Mouse (Mus musculus): ENCODE data around the gene Il16. TPM values are rescaled to one million over a fixed set of nuclear protein-coding genes. Genes with fewer than 3 reads are reported as not detected.

Gene Il16
- polyA plus RNA-seq, 1 experiment: 7.9 TPM

- no peak for DNase-seq (ENCODE audit: low spot score)
Observed at GRCm38 (mm10) chr7:83609891-83610290, 135.6 kb downstream of the Il16 start.

DNA sequence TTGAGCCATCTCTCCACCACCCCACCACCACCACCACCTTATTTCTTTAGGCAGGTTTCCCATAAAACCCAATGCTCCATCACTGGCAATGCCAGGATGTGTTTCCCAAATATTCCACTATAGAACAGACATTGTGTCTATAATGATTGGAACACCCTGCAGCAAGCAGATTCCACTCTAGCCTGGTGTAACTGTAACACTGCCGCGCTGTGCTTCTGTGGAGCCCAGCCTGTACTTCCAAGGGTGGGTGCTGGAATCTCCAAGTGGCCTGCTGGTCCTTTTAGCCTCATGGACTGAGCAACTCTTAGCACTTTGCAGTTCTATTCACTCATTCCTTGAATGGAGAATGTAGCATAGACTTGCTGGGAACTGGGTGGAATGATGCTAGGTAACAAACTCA, 138.7 kb downstream of the Il16 start:
- DNase-seq (ENCODE audit: low spot score): no peak

- no peak for DNase-seq (ENCODE audit: low spot score)
Observed at GRCm38 (mm10) chr7:83604180-83604944, 141.2 kb downstream of the Il16 start.

GRCm38 (mm10) chr7:83599913-83600286, 145.6 kb downstream of the Il16 start:
- no peak for DNase-seq (ENCODE audit: low spot score)

DNA sequence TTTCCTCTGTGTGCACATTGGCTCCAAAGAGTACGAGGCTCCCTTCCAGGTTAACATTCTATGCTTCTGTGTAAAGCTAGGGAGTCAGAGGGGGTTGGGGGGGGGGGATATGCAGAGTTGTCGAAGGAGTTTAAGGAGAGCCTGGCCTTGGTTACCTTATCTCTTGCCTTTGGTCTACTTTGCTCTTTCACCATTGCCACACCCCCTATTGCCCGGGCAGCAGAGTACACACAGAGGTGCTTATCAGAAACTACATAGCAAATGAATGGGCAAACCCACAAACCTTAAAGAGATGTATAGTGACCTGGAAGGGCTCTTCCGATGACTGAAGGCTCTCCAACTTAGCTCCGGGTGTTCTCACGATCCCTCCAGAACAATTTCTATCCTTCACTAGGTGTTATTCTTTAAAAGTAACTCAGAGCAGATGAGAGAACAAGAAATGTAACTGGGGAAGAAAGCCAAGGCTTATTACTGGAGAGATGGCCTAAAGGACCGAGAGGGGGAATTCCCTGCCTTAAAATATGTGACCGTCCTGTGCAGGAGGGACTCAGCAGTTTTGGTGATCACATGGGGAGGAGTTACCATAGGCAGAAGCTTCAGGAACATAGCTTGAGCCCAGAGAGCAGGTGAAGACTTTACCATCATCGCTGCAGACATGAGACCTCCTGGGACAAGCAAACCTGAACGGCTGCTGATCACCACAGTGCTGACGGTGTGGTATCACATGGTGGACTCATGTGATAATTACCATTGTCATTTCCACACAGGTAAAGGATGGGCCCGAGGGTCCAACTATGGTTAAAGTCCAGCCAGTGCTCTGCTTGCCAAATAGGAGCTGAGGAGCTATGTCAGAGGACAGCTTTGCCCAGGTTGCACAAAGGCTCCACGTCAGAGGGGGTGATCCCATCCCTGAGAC, 146.3 kb downstream of the Il16 start:
- DNase-seq (ENCODE audit: low spot score): no peak

- DNase-seq (ENCODE audit: low spot score): no peak
Observed at GRCm38 (mm10) chr7:83597063-83597462, 148.5 kb downstream of the Il16 start.

DNA sequence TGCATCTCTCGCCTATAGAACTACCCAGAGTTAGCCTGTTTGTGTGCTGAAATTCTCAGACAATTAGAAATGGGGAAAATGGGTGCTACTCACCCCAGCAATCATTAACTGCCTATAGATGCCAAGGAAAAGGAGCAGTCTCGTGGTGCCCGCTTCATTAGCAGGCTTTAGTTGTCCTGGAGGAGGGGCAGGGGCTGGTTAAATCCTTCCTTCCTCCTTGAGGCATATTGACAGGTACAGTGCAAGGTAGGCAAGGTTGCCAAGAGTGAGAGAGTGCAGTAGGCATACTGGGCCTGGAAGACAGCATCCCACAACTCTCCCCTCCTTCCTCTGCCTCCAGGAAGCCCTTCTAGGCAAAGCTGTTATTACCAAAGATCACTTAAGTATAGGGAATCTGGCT, 151.5 kb downstream of the Il16 start:
- no peak for DNase-seq (ENCODE audit: low spot score)

Other genes starting within 250 kb of the Il16 start
- gene Tmc3, start 160.8 kb downstream of the Il16 start, polyA plus RNA-seq (2012; rRNA removed): 0.12 TPM in 2 replicates
- gene Stard5, start 113.8 kb downstream of the Il16 start, polyA plus RNA-seq (2012; rRNA removed): 47.2 and 48.8 TPM in 2 replicates
- gene Cfap161, start 49.2 kb upstream of the Il16 start, polyA plus RNA-seq (2012; rRNA removed): 0.10 TPM in 1 of 2 replicates, not detected in the other
- 9.9 and 11.6 TPM in 2 replicates for gene Tlnrd1, start 138.6 kb upstream of the Il16 start, polyA plus RNA-seq (2012; rRNA removed)
- gene Mesd, start 138.7 kb upstream of the Il16 start, polyA plus RNA-seq (2012; rRNA removed): 32.8 and 52.2 TPM in 2 replicates

Data from urinary bladder, adult 2 months (tissue).